Mouse (Mus musculus): ENCODE measurements around the gene Ppp1r1b. TPM values are rescaled to one million over a fixed set of nuclear protein-coding genes. Genes with fewer than 3 reads are reported as not detected.
A peak's percentile ranks its signal among the peaks of the same experiment; 100 is the strongest.

Gene Ppp1r1b
- polyA plus RNA-seq, 1 experiment, result 0.02 TPM

- TF ChIP-seq TAL1 (IDR thresholded peaks at IDR 0.05; ENCODE audit: low read length), result no peak
- TF ChIP-seq GATA1 (IDR thresholded peaks at IDR 0.05; ENCODE audit: low read length), result no peak
- peaks cover 74% of the 10 kb centered on the region for H3K27me3 ChIP-seq (ENCODE audit: control insufficient read depth)
- no peaks in the 10 kb centered on the region for H3K36me3 ChIP-seq (ENCODE audit: control insufficient read depth)
Measured at GRCm38 (mm10) chr11:98352272-98352990, 4.2 kb downstream of the Ppp1r1b start.

GRCm38 (mm10) chr11:98353651-98354211, 5.5 kb downstream of the Ppp1r1b start:
- Histone ChIP-seq H3K27me3 (ENCODE audit: control insufficient read depth) (peaks cover 61% of the 10 kb centered on the region), H3K9me3 (ENCODE audit: control insufficient read depth, low read length) (no peaks in the 10 kb centered on the region; the same call in 1 of the 2 replicates), H3K4me1 (ENCODE audit: control insufficient read depth) (peaks cover 25% of the 10 kb centered on the region), H3K4me3 (replicated peaks) (no peak overlapping the region), H3K36me3 (ENCODE audit: control insufficient read depth) (no peaks in the 10 kb centered on the region)
- no peak for TF ChIP-seq TAL1 (IDR thresholded peaks at IDR 0.05; ENCODE audit: low read length)

More at GRCm38 (mm10) chr11:98352272-98352990, 4.2 kb downstream of the Ppp1r1b start:
- no peak overlapping the region for H3K4me3 ChIP-seq (replicated peaks)
- peaks cover 16% of the 10 kb centered on the region for H3K4me1 ChIP-seq (ENCODE audit: control insufficient read depth)
- H3K9me3 ChIP-seq (ENCODE audit: control insufficient read depth, low read length), result no peaks in the 10 kb centered on the region; the same call in 1 of the 2 replicates

- Histone ChIP-seq H3K4me3 (replicated peaks) (no peak overlapping the region), H3K9me3 (ENCODE audit: control insufficient read depth, low read length) (no peaks in the 10 kb centered on the region), H3K27me3 (ENCODE audit: control insufficient read depth) (peaks cover 54% of the 10 kb centered on the region), H3K36me3 (ENCODE audit: control insufficient read depth) (no peaks in the 10 kb centered on the region), H3K4me1 (ENCODE audit: control insufficient read depth) (peaks cover 32% of the 10 kb centered on the region)
- no peak for TF ChIP-seq TAL1 (IDR thresholded peaks at IDR 0.05; ENCODE audit: low read length)
- no peak for TF ChIP-seq GATA1 (IDR thresholded peaks at IDR 0.05; ENCODE audit: low read length)
Measured at GRCm38 (mm10) chr11:98354445-98354844, 6.2 kb downstream of the Ppp1r1b start.

GRCm38 (mm10) chr11:98355732-98356299, 7.6 kb downstream of the Ppp1r1b start:
- Histone ChIP-seq H3K4me3 (replicated peaks) (no peak overlapping the region), H3K36me3 (ENCODE audit: control insufficient read depth) (no peaks in the 10 kb centered on the region), H3K9me3 (ENCODE audit: control insufficient read depth, low read length) (no peaks in the 10 kb centered on the region), H3K4me1 (ENCODE audit: control insufficient read depth) (peaks cover 42% of the 10 kb centered on the region), H3K27me3 (ENCODE audit: control insufficient read depth) (peaks cover 40% of the 10 kb centered on the region)
- TF ChIP-seq TAL1 (IDR thresholded peaks at IDR 0.05; ENCODE audit: low read length) (no peak), GATA1 (IDR thresholded peaks at IDR 0.05; ENCODE audit: low read length) (peak; percentile 52)

- peak overlapping the region; percentile 95 for H3K4me3 ChIP-seq (replicated peaks)
- TF ChIP-seq TAL1 (IDR thresholded peaks at IDR 0.05; ENCODE audit: low read length) (no peak), GATA1 (IDR thresholded peaks at IDR 0.05; ENCODE audit: low read length) (no peak)
- peaks cover 30% of the 10 kb centered on the region for H3K27me3 ChIP-seq (ENCODE audit: control insufficient read depth)
- peaks cover 49% of the 10 kb centered on the region for H3K4me1 ChIP-seq (ENCODE audit: control insufficient read depth)
- no peaks in the 10 kb centered on the region; the same call in 1 of the 2 replicates for H3K36me3 ChIP-seq (ENCODE audit: control insufficient read depth)
- no peaks in the 10 kb centered on the region for H3K9me3 ChIP-seq (ENCODE audit: control insufficient read depth, low read length)
Measured at GRCm38 (mm10) chr11:98356625-98357394, 8.6 kb downstream of the Ppp1r1b start.

DNA sequence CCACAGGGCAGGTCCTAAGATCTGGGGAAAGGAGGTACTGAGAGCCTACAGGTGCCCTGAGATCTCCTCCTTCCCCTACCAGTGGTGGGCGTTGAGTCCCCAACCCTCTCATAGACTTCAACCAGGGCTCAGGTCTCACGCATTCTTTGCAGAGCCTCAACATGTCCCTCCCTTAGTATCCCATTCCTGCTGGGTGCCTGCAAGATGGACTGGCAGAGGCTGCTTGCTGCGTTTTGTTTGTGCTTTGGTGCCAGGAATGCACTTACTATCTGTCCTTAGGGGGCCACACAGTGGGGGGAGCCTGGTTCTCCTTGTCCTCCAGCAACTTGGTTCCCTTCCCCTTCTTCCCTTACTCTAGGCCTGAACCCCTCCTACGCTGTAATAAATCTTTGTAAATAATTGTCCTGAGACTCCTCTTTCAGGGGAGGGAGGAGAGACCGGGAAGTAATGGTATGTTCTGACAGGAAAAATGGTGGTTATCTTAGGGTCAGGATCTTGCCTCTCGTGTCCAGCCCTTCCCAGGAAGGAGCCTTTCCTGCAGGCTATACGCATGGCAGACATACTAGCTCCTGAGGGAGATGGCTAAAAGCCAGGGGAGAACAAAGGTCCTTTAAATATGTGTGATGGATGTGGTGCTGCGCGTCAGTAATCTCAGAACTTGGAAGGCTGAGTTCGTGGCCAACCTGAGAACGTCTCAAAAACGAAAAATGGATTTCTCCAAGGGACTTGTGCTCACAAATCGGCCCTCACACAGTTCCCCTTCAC, 9.4 kb downstream of the Ppp1r1b start:
- Histone ChIP-seq H3K36me3 (ENCODE audit: control insufficient read depth) (no peaks in the 10 kb centered on the region; the same call in 1 of the 2 replicates), H3K27me3 (ENCODE audit: control insufficient read depth) (peaks cover 23% of the 10 kb centered on the region), H3K4me1 (ENCODE audit: control insufficient read depth) (peaks cover 52% of the 10 kb centered on the region), H3K9me3 (ENCODE audit: control insufficient read depth, low read length) (no peaks in the 10 kb centered on the region), H3K4me3 (replicated peaks) (peak overlapping the region; percentile 95)
- TF ChIP-seq GATA1 (IDR thresholded peaks at IDR 0.05; ENCODE audit: low read length), result peak; percentile 18; the same call in 1 of the 2 replicates
- no peak for TF ChIP-seq TAL1 (IDR thresholded peaks at IDR 0.05; ENCODE audit: low read length)

GRCm38 (mm10) chr11:98358161-98359083, 10.2 kb downstream of the Ppp1r1b start, which contains the start of gene Stard3:
TSS of gene Stard3 (plus strand) at chr11:98358368.
- TF ChIP-seq TAL1 (IDR thresholded peaks at IDR 0.05; ENCODE audit: low read length) (no peak), GATA1 (IDR thresholded peaks at IDR 0.05; ENCODE audit: low read length) (no peak)
- Histone ChIP-seq H3K9me3 (ENCODE audit: control insufficient read depth, low read length) (no peaks in the 10 kb centered on the region), H3K4me1 (ENCODE audit: control insufficient read depth) (peaks cover 52% of the 10 kb centered on the region), H3K27me3 (ENCODE audit: control insufficient read depth) (peaks cover 15% of the 10 kb centered on the region), H3K36me3 (ENCODE audit: control insufficient read depth) (no peaks in the 10 kb centered on the region; the same call in 1 of the 2 replicates), H3K4me3 (replicated peaks) (peak within 1 kb of the TSS; percentile 95)

All from erythroblast, embryonic 14.5 days (primary cell).